Mouse (Mus musculus) left cerebral cortex, adult 18-20 months (tissue): ENCODE results near the gene Klk4. TPM values are rescaled to one million over a fixed set of nuclear protein-coding genes. Genes with fewer than 3 reads are reported as not detected.

ENCODE experiments used
- DNase-seq, 2 experiments: peaks; one replicate each; pipeline ENCODE4 v3.0.0; 2021 to 2022; ENCODE audit warnings: low spot score in 2 of 2, mixed read lengths in 1 of 2
- long read RNA-seq, 2 experiments: library from polyadenylated mRNA; stranded (forward); transcript quantifications; one replicate each; pipeline ENCODE4 v2.0.0; 2021
- total RNA-seq, 2 experiments: library from RNA; stranded (reverse); gene quantifications; 2 replicates each; pipeline ENCODE4 v1.2.3; 2021

The Klk4 gene
- total RNA-seq = not detected
- long read RNA-seq, experiment 1 = 0 reads
- long read RNA-seq, experiment 2 = 0 reads

- DNase-seq = no peak
These were observed at the start of gene Klk4 for GRCm38 (mm10) chr7:43880912-43881311. TSS of gene Klk4 (plus strand) at chr7:43881160.

GRCm38 (mm10) chr7:43841701-43842100 is 39.3 kb upstream of the Klk4 start, which contains the start of gene Klk5:
TSS of gene Klk5 (plus strand) at chr7:43841971.
- DNase-seq = no peak

GRCm38 (mm10) chr7:43843801-43844200 is 37.2 kb upstream of the Klk4 start:
- no peak for DNase-seq

GRCm38 (mm10) chr7:43851616-43852015 is 29.3 kb upstream of the Klk4 start:
- DNase-seq = no peak

GRCm38 (mm10) chr7:43854642-43855380 is 26.1 kb upstream of the Klk4 start:
- no peak for DNase-seq

- no peak for DNase-seq
These were observed 25.3 kb upstream of the Klk4 start for GRCm38 (mm10) chr7:43855709-43856108.

- DNase-seq = no peak
These were observed 24.7 kb upstream of the Klk4 start for GRCm38 (mm10) chr7:43856307-43856706.

GRCm38 (mm10) chr7:43857501-43857900 is 23.5 kb upstream of the Klk4 start:
- no peak for DNase-seq

GRCm38 (mm10) chr7:43860411-43860810 is 20.5 kb upstream of the Klk4 start:
- no peak for DNase-seq

GRCm38 (mm10) chr7:43873237-43873636 is 7.7 kb upstream of the Klk4 start:
- DNase-seq = peak; percentile 71 to 80

- DNase-seq = no peak
These were observed 7.3 kb upstream of the Klk4 start for GRCm38 (mm10) chr7:43873674-43874073.

- DNase-seq = no peak
These were observed 6.0 kb upstream of the Klk4 start for GRCm38 (mm10) chr7:43874868-43875375.

GRCm38 (mm10) chr7:43876444-43876843 is 4.5 kb upstream of the Klk4 start:
- no peak for DNase-seq

GRCm38 (mm10) chr7:43878281-43878680 is 2.7 kb upstream of the Klk4 start:
- no peak for DNase-seq

GRCm38 (mm10) chr7:43882346-43882745 is 1.4 kb downstream of the Klk4 start:
- DNase-seq = no peak

GRCm38 (mm10) chr7:43882811-43883210 is 1.9 kb downstream of the Klk4 start:
- DNase-seq = no peak

GRCm38 (mm10) chr7:43883547-43883946 is 2.6 kb downstream of the Klk4 start:
- DNase-seq = peak; percentile 24 to 49

GRCm38 (mm10) chr7:43891365-43891764 is 10.4 kb downstream of the Klk4 start:
- DNase-seq = no peak

GRCm38 (mm10) chr7:43891788-43892187 is 10.8 kb downstream of the Klk4 start:
- DNase-seq = no peak

GRCm38 (mm10) chr7:43894836-43895235 is 13.9 kb downstream of the Klk4 start:
- peak; percentile 88 to 93 for DNase-seq

GRCm38 (mm10) chr7:43914821-43915220 is 33.9 kb downstream of the Klk4 start:
- no peak for DNase-seq

- no peak for DNase-seq
These were observed 37.5 kb downstream of the Klk4 start for GRCm38 (mm10) chr7:43918426-43918825.

GRCm38 (mm10) chr7:43918871-43919270 is 37.9 kb downstream of the Klk4 start:
- DNase-seq = no peak
